Mouse (Mus musculus) heart, embryonic 11.5 days (tissue): ENCODE measurements around the gene Polrmt. TPM values are rescaled to one million over a fixed set of nuclear protein-coding genes. Genes with fewer than 3 reads are reported as not detected.

Source experiments
- ATAC-seq: fragments of 200-750 bp; cut with Nextera tagmentation; replicated peaks from 2 replicates; pipeline ENCODE4 v1.8.0; 2017; ENCODE audit warnings: moderate library complexity; ENCODE audit not compliant: insufficient number of reproducible peaks, low FRiP score, low TSS enrichment
- H3K27ac ChIP-seq: fragments of 300-500 bp; sonication (generic); 2 replicates; pipeline ENCODE4 v1.5.1; 2014; ENCODE audit warnings: mild to moderate bottlenecking, low read depth, low read length
- H3K27me3 ChIP-seq: fragments of 300-500 bp; sonication (generic); 2 replicates; pipeline ENCODE4 v1.6.1; 2014; ENCODE audit warnings: mild to moderate bottlenecking, low read length, mixed read lengths; ENCODE audit not compliant: control insufficient read depth, insufficient read depth
- H3K36me3 ChIP-seq: fragments of 300-500 bp; sonication (generic); 2 replicates; pipeline ENCODE4 v1.6.1; 2014; ENCODE audit warnings: mild to moderate bottlenecking, low read length, moderate library complexity, mixed read lengths; ENCODE audit not compliant: control insufficient read depth, insufficient read depth
- H3K4me1 ChIP-seq: fragments of 300-500 bp; sonication (generic); 2 replicates; pipeline ENCODE4 v1.6.1; 2014; ENCODE audit warnings: low read length; ENCODE audit not compliant: control insufficient read depth, insufficient read depth
- H3K4me2 ChIP-seq: fragments of 300-500 bp; sonication (generic); 2 replicates; pipeline ENCODE4 v1.6.1; 2014; ENCODE audit warnings: mild to moderate bottlenecking, moderate library complexity
- H3K4me3 ChIP-seq: fragments of 300-500 bp; sonication (generic); 2 replicates; pipeline ENCODE4 v1.5.1; 2014; ENCODE audit warnings: low read depth, low read length
- H3K9ac ChIP-seq: fragments of 300-500 bp; sonication (generic); 2 replicates; pipeline ENCODE4 v1.6.1; 2014; ENCODE audit warnings: mild to moderate bottlenecking, low read depth, low read length, moderate library complexity
- H3K9me3 ChIP-seq: fragments of 300-500 bp; sonication (generic); replicated peaks from 2 replicates; pipeline ENCODE4 v1.6.1; 2016; ENCODE audit warnings: low read length; ENCODE audit not compliant: control insufficient read depth
- WGBS: fragments of 180-500 bp; shearing (Covaris S2); extraction: QIAGEN DNeasy Blood & Tissue Kit; methylation state at CpG from one replicate; pipeline ENCODE4 v1.1.7; 2014; ENCODE audit not compliant: insufficient replicate concordance; 5-methylcytosine and 5-hydroxymethylcytosine counted together
- polyA plus RNA-seq: library from polyadenylated mRNA; unstranded; fragments of >200 nt; fragmentation: Nextera tagmentation; extraction: Ambion mirVana; gene quantifications from 2 replicates; pipeline ENCODE4 v1.2.1, GENCODE M21; 2014

The Polrmt gene
- polyA plus RNA-seq, 1 experiment from 2014 or later: 23.6 TPM

DNA sequence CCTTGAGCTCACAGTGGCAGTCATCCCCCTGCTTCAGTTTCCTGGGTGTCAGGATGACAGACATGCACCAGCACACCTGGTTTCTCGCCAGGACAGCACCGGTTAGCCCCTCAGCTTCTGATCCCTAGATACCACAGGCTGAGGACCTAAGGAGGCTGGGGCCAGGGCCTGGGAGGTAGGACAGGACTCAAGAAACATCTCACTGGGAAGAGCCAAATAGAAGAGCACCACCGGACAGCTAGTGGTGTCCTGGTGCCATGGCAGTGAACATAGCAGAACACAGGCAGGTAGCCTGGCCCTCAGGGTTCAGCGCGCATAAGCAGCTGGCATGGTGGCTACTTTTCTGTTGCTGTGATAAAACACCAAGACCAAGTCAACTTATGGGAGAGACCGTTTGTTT, 47.9 kb downstream of the Polrmt start:
- no peaks in the 10 kb centered on the region for H3K36me3 ChIP-seq
- H3K9me3 ChIP-seq: no peaks in the 10 kb centered on the region
- 83% methylated on average over 6 of the region's 6 CpGs for WGBS
- H3K4me3 ChIP-seq: no peak overlapping the region
- no peak for ATAC-seq
- peaks cover 31% of the 10 kb centered on the region for H3K4me1 ChIP-seq
- no peak overlapping the region for H3K9ac ChIP-seq
- H3K27me3 ChIP-seq: no peaks in the 10 kb centered on the region
- no peak overlapping the region for H3K4me2 ChIP-seq
- no peak overlapping the region for H3K27ac ChIP-seq

GRCm38 (mm10) chr10:79697916-79698315, 48.5 kb downstream of the Polrmt start:
- Histone ChIP-seq H3K4me3 (no peak overlapping the region), H3K36me3 (no peaks in the 10 kb centered on the region), H3K27me3 (no peaks in the 10 kb centered on the region), H3K9ac (no peak overlapping the region), H3K9me3 (no peaks in the 10 kb centered on the region), H3K4me2 (no peak overlapping the region), H3K27ac (no peak overlapping the region), H3K4me1 (peaks cover 31% of the 10 kb centered on the region)
- 77% methylated on average over 6 of the region's 6 CpGs for WGBS
- ATAC-seq: no peak

DNA sequence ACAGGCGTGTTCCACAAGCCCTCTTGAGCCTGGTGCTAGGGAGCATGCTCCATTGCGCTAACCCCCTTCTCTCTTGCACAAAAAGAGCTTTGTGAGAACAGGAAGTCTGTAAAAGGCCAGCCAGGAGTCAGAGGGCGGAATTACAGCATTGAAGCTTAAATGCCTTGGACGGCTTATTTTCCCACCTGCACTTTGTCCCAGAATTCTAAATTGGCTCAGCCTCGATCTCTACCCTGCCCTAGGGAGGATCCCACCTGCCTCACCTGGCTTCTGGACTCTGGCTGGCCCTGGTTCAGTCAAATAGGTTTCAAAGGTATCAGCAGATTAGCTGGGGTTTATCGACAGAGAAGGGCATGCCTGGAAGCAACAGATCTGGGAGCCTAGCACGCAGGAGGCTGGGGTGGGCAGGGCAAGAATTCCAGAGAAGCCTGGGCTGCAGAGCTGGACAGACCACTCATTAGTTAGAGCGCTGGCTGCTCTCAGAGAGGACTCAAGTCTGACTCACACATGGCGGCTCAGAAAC, 50.2 kb downstream of the Polrmt start:
- Histone ChIP-seq H3K4me1 (peaks cover 23% of the 10 kb centered on the region), H3K4me3 (no peak overlapping the region), H3K27me3 (no peaks in the 10 kb centered on the region), H3K4me2 (peak overlapping the region; percentile 34; the same call in 1 of the 2 replicates), H3K27ac (peak overlapping the region; percentile 57), H3K36me3 (peaks cover 4% of the 10 kb centered on the region; the same call in 1 of the 2 replicates), H3K9ac (no peak overlapping the region), H3K9me3 (no peaks in the 10 kb centered on the region; the same call in 1 of the 2 replicates)
- no peak for ATAC-seq
- WGBS: 40% methylated on average over 9 of the region's 9 CpGs

GRCm38 (mm10) chr10:79695231-79696128, 50.9 kb downstream of the Polrmt start:
- 60% methylated on average over 13 of the region's 13 CpGs for WGBS
- Histone ChIP-seq H3K9ac (no peak overlapping the region), H3K4me3 (no peak overlapping the region), H3K9me3 (no peaks in the 10 kb centered on the region; the same call in 1 of the 2 replicates), H3K36me3 (peaks cover 4% of the 10 kb centered on the region; the same call in 1 of the 2 replicates), H3K4me2 (peak overlapping the region; percentile 34), H3K27me3 (no peaks in the 10 kb centered on the region), H3K4me1 (peaks cover 16% of the 10 kb centered on the region), H3K27ac (peak overlapping the region; percentile 57)
- no peak for ATAC-seq

DNA sequence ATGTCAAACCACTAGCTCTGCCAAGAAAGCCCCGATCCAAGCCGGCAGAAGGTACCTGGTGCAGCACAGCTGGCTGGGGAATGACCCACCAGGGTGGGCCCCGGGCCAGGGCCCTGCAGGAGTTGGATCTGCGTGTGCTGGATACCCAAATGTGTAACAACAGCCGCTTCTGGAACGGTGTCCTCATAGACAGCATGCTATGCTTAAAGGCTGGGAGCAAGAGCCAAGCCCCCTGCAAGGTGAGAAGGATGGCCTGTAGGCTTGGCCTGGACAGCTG, 52.1 kb downstream of the Polrmt start:
- no peak for ATAC-seq
- Histone ChIP-seq H3K4me1 (peaks cover 16% of the 10 kb centered on the region), H3K9ac (no peak overlapping the region), H3K4me2 (no peak overlapping the region), H3K36me3 (peaks cover 4% of the 10 kb centered on the region; the same call in 1 of the 2 replicates), H3K4me3 (no peak overlapping the region), H3K27me3 (no peaks in the 10 kb centered on the region), H3K9me3 (no peaks in the 10 kb centered on the region; the same call in 1 of the 2 replicates), H3K27ac (no peak overlapping the region)
- 75% methylated on average over 6 of the region's 6 CpGs for WGBS

- Histone ChIP-seq H3K27me3 (no peaks in the 10 kb centered on the region), H3K27ac (no peak overlapping the region), H3K9ac (no peak overlapping the region), H3K4me3 (no peak overlapping the region), H3K36me3 (peaks cover 8% of the 10 kb centered on the region; the same call in 1 of the 2 replicates), H3K4me2 (no peak overlapping the region), H3K4me1 (peaks cover 16% of the 10 kb centered on the region), H3K9me3 (no peaks in the 10 kb centered on the region; the same call in 1 of the 2 replicates)
- no peak for ATAC-seq
- 69% methylated on average over 12 of the region's 12 CpGs for WGBS
Observed at GRCm38 (mm10) chr10:79693580-79694378, 52.6 kb downstream of the Polrmt start.

DNA sequence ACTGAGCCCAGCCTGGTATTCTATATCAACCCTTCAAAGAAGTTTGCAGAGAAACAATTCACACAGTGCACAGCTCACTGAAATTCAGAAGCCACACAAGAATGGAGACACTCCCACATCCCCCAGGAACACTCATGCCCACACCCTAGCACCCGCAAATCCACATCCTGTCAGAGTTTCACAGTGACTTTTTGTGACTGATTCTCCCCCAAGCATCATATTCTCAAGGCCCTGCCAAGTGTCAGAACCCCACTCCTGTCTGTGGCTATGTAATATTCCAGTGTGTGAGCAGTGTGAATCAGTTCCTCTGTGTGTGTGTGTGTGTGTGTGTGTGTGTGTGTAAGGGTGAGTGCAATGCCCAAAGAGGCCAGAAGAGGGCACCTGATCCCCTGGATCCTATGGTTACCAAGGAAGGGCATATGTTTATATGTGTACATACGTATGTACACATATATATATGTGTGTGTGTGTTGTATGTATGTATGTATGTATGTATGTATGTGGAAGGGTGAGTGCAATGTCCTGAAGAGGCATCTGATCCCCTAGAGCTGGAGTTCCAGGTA, 54.3 kb downstream of the Polrmt start:
- Histone ChIP-seq H3K36me3 (peaks cover 22% of the 10 kb centered on the region), H3K9me3 (no peaks in the 10 kb centered on the region; the same call in 1 of the 2 replicates), H3K4me3 (no peak overlapping the region), H3K4me1 (peaks cover 18% of the 10 kb centered on the region), H3K4me2 (no peak overlapping the region), H3K27ac (no peak overlapping the region), H3K27me3 (no peaks in the 10 kb centered on the region), H3K9ac (no peak overlapping the region)
- ATAC-seq: no peak
- WGBS: 90% methylated on average over 2 of the region's 2 CpGs

DNA sequence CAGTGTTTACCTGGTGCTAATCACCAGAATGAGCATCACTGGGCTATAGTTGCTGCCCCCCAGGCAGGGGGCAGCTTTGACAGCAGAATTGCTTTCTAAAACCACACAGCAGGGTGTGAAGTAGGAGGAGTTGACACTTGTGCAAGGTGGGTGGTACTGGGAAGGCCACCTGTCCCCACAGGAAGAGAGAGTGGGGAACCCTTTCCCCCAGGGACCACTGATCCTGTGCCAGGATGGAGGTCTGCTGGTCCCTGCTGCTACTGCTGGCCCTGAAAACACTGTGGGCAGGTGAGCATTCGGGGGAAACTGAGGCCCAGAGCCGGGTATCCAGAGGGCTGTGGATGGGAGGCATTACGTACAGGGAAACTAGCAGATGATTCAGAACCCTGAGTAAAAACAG, 57.2 kb downstream of the Polrmt start:
- no peak overlapping the region for H3K4me3 ChIP-seq
- H3K4me1 ChIP-seq: peaks cover 18% of the 10 kb centered on the region
- H3K36me3 ChIP-seq: peaks cover 48% of the 10 kb centered on the region
- H3K27me3 ChIP-seq: no peaks in the 10 kb centered on the region
- H3K9ac ChIP-seq: no peak overlapping the region
- no peak for ATAC-seq
- 90% methylated on average over 3 of the region's 3 CpGs for WGBS
- no peaks in the 10 kb centered on the region; the same call in 1 of the 2 replicates for H3K9me3 ChIP-seq
- no peak overlapping the region for H3K27ac ChIP-seq
- no peak overlapping the region for H3K4me2 ChIP-seq
